Mouse (Mus musculus) urinary bladder, adult 18-20 months (tissue): ENCODE data around the gene Tsga10ip.
"Not testable (repeated sequence)": the region's sequence is repeated elsewhere in the genome, so short reads cannot be mapped to it uniquely, and the experiment has no call there.

Experiments used
- DNase-seq, 2 experiments: peaks; one replicate each; pipeline ENCODE4 v3.0.0; 2022; ENCODE audit warnings: low spot score in 2 of 2, mixed read lengths in 2 of 2

Gene Tsga10ip

GRCm38 (mm10) chr19:5390416-5390815 lies 11.9 kb downstream of the Tsga10ip start:
- DNase-seq = no peak

GRCm38 (mm10) chr19:5389647-5390046 lies 12.7 kb downstream of the Tsga10ip start:
- peak; percentile 27 to 43 for DNase-seq

GRCm38 (mm10) chr19:5388588-5389242 lies 13.6 kb downstream of the Tsga10ip start, which contains the start of gene Sart1:
Sart1 (minus strand) TSS chr19:5388703.
- peak; percentile 82 to 95 for DNase-seq

GRCm38 (mm10) chr19:5388011-5388441 lies 14.3 kb downstream of the Tsga10ip start:
- DNase-seq = no peak

GRCm38 (mm10) chr19:5384715-5385114 lies 17.6 kb downstream of the Tsga10ip start:
- DNase-seq = no peak

- no peak for DNase-seq
These were observed 19.0 kb downstream of the Tsga10ip start for GRCm38 (mm10) chr19:5383326-5383725.

- no peak for DNase-seq
These were observed 24.9 kb downstream of the Tsga10ip start for GRCm38 (mm10) chr19:5377446-5377845.

- DNase-seq = no peak
These were observed 27.6 kb downstream of the Tsga10ip start for GRCm38 (mm10) chr19:5374748-5375147.

GRCm38 (mm10) chr19:5374177-5374576 lies 28.1 kb downstream of the Tsga10ip start:
- DNase-seq = no peak

GRCm38 (mm10) chr19:5372724-5373123 lies 29.6 kb downstream of the Tsga10ip start:
- no peak for DNase-seq

- DNase-seq = no peak
These were observed 31.4 kb downstream of the Tsga10ip start for GRCm38 (mm10) chr19:5370932-5371331.

- DNase-seq = no peak
These were observed 34.9 kb downstream of the Tsga10ip start for GRCm38 (mm10) chr19:5367455-5367854.

GRCm38 (mm10) chr19:5367053-5367359 lies 35.3 kb downstream of the Tsga10ip start, which contains the start of gene Banf1:
Banf1 (minus strand) TSS chr19:5367168.
- DNase-seq = no peak

- peak; percentile 88 to 96 for DNase-seq
These were observed 35.9 kb downstream of the Tsga10ip start, which contains the start of gene Eif1ad for GRCm38 (mm10) chr19:5366175-5367052. Eif1ad (plus strand) TSS chr19:5366741.

- no peak for DNase-seq
These were observed 36.6 kb downstream of the Tsga10ip start for GRCm38 (mm10) chr19:5365751-5366150.

- DNase-seq = no peak
These were observed 38.2 kb downstream of the Tsga10ip start for GRCm38 (mm10) chr19:5364124-5364523.

GRCm38 (mm10) chr19:5362186-5362585 lies 40.1 kb downstream of the Tsga10ip start:
- DNase-seq = no peak

GRCm38 (mm10) chr19:5356080-5356479 lies 46.2 kb downstream of the Tsga10ip start:
- DNase-seq = no peak

- DNase-seq = no peak
These were observed 48.7 kb downstream of the Tsga10ip start for GRCm38 (mm10) chr19:5353609-5354008.

GRCm38 (mm10) chr19:5349502-5349873 lies 52.8 kb downstream of the Tsga10ip start, which contains the start of gene Cst6:
Cst6 (minus strand) TSS chr19:5349574.
- not testable (repeated sequence) for DNase-seq

- peak in 1 of 2 experiments; percentile 67 for DNase-seq
These were observed 53.5 kb downstream of the Tsga10ip start for GRCm38 (mm10) chr19:5348526-5349501.

- no peak for DNase-seq
These were observed 54.3 kb downstream of the Tsga10ip start for GRCm38 (mm10) chr19:5348064-5348463.
